Mouse (Mus musculus): ENCODE data around the gene Pcsk6. TPM values are rescaled to one million over a fixed set of nuclear protein-coding genes. Genes with fewer than 3 reads are reported as not detected.

Gene Pcsk6
- total RNA-seq, 1 experiment, result 62.6 TPM

GRCm38 (mm10) chr7:66001035-66001754, 139.7 kb downstream of the Pcsk6 start:
- no peak for DNase-seq (ENCODE audit: low read depth, low spot score)
- H3K27ac ChIP-seq (ENCODE audit: insufficient read depth, low read depth, low read length, poor library complexity, severe bottlenecking), result no peak overlapping the region

DNA sequence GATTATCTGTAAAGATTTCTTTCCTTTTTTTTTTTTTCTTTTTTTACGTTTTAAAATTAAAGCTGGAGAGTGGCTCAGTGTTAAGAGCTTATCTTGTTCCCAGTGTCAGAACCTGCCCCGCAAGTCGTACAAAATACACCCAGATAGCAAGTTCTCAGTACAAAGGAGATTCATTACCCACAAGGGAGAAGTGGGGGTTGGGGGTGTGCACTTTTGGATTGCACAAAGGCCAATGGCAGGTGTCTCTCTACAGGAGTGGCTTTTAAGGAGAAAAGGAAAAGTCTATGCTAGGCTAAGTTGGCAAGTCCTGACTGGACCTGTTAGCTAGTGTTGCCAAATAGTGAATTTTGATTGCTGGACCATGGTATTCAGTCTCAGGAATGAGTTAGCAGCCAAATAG, 140.3 kb downstream of the Pcsk6 start:
- no peaks in the 10 kb centered on the region for H3K9me3 ChIP-seq (ENCODE audit: control insufficient read depth, insufficient read depth, low read depth, low read length)
- H3K36me3 ChIP-seq (ENCODE audit: control insufficient read depth, insufficient read depth, low read length, poor library complexity, severe bottlenecking), result no peaks in the 10 kb centered on the region
- no peak overlapping the region for H3K27ac ChIP-seq (ENCODE audit: insufficient read depth, low read depth, low read length, poor library complexity, severe bottlenecking)
- no peak for DNase-seq (ENCODE audit: low read depth, low spot score)
- no peak overlapping the region for H3K9ac ChIP-seq (ENCODE audit: insufficient read depth, low read depth, low read length, poor library complexity, severe bottlenecking)
- TF ChIP-seq ZNF384 (IDR thresholded peaks at IDR 0.05; ENCODE audit: low read depth, low read length) (no peak), ZC3H11A (IDR thresholded peaks at IDR 0.05; ENCODE audit: borderline replicate concordance, low read depth, low read length) (no peak), MAFK (IDR thresholded peaks at IDR 0.05; ENCODE audit: insufficient read depth, low read depth, low read length) (no peak)
- in situ Hi-C loops (cut with MboI; ENCODE audit: low sequenced_read_pairs in 2 of 2, unreplicated experiment in 2 of 2), result no loop called here
- no peaks in the 10 kb centered on the region for H3K4me1 ChIP-seq (ENCODE audit: control insufficient read depth in 2 of 2, insufficient read depth in 2 of 2, low read length in 2 of 2, poor library complexity in 1 of 2)
- no peak overlapping the region for H3K4me3 ChIP-seq (ENCODE audit: insufficient read depth in 1 of 2, low read depth in 1 of 2, low read length in 2 of 2, poor library complexity in 1 of 2, severe bottlenecking in 1 of 2)

More at GRCm38 (mm10) chr7:66001035-66001754, 139.7 kb downstream of the Pcsk6 start:
- H3K4me1 ChIP-seq (ENCODE audit: control insufficient read depth in 2 of 2, insufficient read depth in 2 of 2, low read length in 2 of 2, poor library complexity in 1 of 2), result no peaks in the 10 kb centered on the region
- TF ChIP-seq MAFK (IDR thresholded peaks at IDR 0.05; ENCODE audit: insufficient read depth, low read depth, low read length) (no peak), ZNF384 (IDR thresholded peaks at IDR 0.05; ENCODE audit: low read depth, low read length) (no peak), ZC3H11A (IDR thresholded peaks at IDR 0.05; ENCODE audit: borderline replicate concordance, low read depth, low read length) (no peak), CHD2 (IDR thresholded peaks at IDR 0.05; ENCODE audit: low read depth, low read length) (no peak), HCFC1 (IDR thresholded peaks at IDR 0.05; ENCODE audit: borderline replicate concordance, insufficient read depth, low read length) (no peak)
- no peak overlapping the region for H3K4me3 ChIP-seq (ENCODE audit: insufficient read depth in 1 of 2, low read depth in 1 of 2, low read length in 2 of 2, poor library complexity in 1 of 2, severe bottlenecking in 1 of 2)
- no peak overlapping the region for H3K9ac ChIP-seq (ENCODE audit: insufficient read depth, low read depth, low read length, poor library complexity, severe bottlenecking)
- H3K9me3 ChIP-seq (ENCODE audit: control insufficient read depth, insufficient read depth, low read depth, low read length), result no peaks in the 10 kb centered on the region
- H3K36me3 ChIP-seq (ENCODE audit: control insufficient read depth, insufficient read depth, low read length, poor library complexity, severe bottlenecking), result no peaks in the 10 kb centered on the region
- in situ Hi-C loops (cut with MboI; ENCODE audit: low sequenced_read_pairs in 2 of 2, unreplicated experiment in 2 of 2), result no loop called here

GRCm38 (mm10) chr7:66003447-66003846, 141.9 kb downstream of the Pcsk6 start:
- Histone ChIP-seq H3K36me3 (ENCODE audit: control insufficient read depth, insufficient read depth, low read length, poor library complexity, severe bottlenecking) (no peaks in the 10 kb centered on the region), H3K9ac (ENCODE audit: insufficient read depth, low read depth, low read length, poor library complexity, severe bottlenecking) (no peak overlapping the region), H3K4me3 (ENCODE audit: insufficient read depth in 1 of 2, low read depth in 1 of 2, low read length in 2 of 2, poor library complexity in 1 of 2, severe bottlenecking in 1 of 2) (no peak overlapping the region), H3K4me1 (ENCODE audit: control insufficient read depth in 2 of 2, insufficient read depth in 2 of 2, low read length in 2 of 2, poor library complexity in 1 of 2) (no peaks in the 10 kb centered on the region), H3K9me3 (ENCODE audit: control insufficient read depth, insufficient read depth, low read depth, low read length) (no peaks in the 10 kb centered on the region), H3K27ac (ENCODE audit: insufficient read depth, low read depth, low read length, poor library complexity, severe bottlenecking) (no peak overlapping the region)
- in situ Hi-C loops (cut with MboI; ENCODE audit: low sequenced_read_pairs in 2 of 2, unreplicated experiment in 2 of 2), result no loop called here
- TF ChIP-seq HCFC1 (IDR thresholded peaks at IDR 0.05; ENCODE audit: borderline replicate concordance, insufficient read depth, low read length) (no peak), MAFK (IDR thresholded peaks at IDR 0.05; ENCODE audit: insufficient read depth, low read depth, low read length) (no peak), ZC3H11A (IDR thresholded peaks at IDR 0.05; ENCODE audit: borderline replicate concordance, low read depth, low read length) (no peak), CHD2 (IDR thresholded peaks at IDR 0.05; ENCODE audit: low read depth, low read length) (no peak), ZNF384 (IDR thresholded peaks at IDR 0.05; ENCODE audit: low read depth, low read length) (no peak)
- no peak for DNase-seq (ENCODE audit: low read depth, low spot score)

DNA sequence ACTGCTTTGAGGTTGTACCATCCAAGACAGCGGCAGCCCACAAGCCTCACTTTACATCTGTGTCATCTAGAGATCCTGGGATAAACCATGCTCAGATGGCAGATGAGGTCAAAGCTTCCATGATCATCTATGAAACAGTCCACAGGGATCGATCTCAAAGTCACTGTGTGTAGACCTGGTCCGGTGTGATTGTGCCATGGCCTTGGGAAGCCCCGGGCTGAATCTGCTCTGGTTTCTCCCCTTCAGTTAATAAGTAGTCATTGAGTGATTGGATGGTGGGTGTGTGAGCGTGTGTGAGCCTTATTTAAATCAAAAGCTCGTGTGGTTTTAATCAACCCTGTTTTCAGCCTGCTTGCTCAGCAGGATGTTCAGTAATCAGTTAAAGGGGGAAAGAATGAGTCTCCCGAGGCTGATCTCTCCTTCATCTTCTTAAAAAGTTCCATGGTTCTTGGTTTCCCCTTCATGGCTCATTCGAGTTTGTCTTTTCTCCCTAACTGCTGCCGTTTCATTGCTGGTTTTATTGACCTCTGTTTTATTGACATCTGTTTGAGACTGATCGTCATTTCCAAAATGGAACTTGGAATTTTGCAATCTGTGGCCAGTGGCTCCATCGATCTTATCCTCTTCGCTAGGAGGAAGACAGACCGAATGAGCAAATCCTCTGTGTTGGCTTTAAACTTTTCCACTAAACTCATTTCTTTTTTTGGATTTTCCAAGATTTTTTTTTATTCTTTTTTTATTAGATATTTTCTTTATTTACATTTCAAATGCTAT, 142.5 kb downstream of the Pcsk6 start:
- TF ChIP-seq MAFK (IDR thresholded peaks at IDR 0.05; ENCODE audit: insufficient read depth, low read depth, low read length) (no peak), CHD2 (IDR thresholded peaks at IDR 0.05; ENCODE audit: low read depth, low read length) (no peak), HCFC1 (IDR thresholded peaks at IDR 0.05; ENCODE audit: borderline replicate concordance, insufficient read depth, low read length) (no peak), ZNF384 (IDR thresholded peaks at IDR 0.05; ENCODE audit: low read depth, low read length) (no peak), ZC3H11A (IDR thresholded peaks at IDR 0.05; ENCODE audit: borderline replicate concordance, low read depth, low read length) (no peak)
- Histone ChIP-seq H3K4me1 (ENCODE audit: control insufficient read depth in 2 of 2, insufficient read depth in 2 of 2, low read length in 2 of 2, poor library complexity in 1 of 2) (no peaks in the 10 kb centered on the region), H3K9ac (ENCODE audit: insufficient read depth, low read depth, low read length, poor library complexity, severe bottlenecking) (no peak overlapping the region), H3K36me3 (ENCODE audit: control insufficient read depth, insufficient read depth, low read length, poor library complexity, severe bottlenecking) (no peaks in the 10 kb centered on the region), H3K9me3 (ENCODE audit: control insufficient read depth, insufficient read depth, low read depth, low read length) (no peaks in the 10 kb centered on the region), H3K27ac (ENCODE audit: insufficient read depth, low read depth, low read length, poor library complexity, severe bottlenecking) (no peak overlapping the region), H3K4me3 (ENCODE audit: insufficient read depth in 1 of 2, low read depth in 1 of 2, low read length in 2 of 2, poor library complexity in 1 of 2, severe bottlenecking in 1 of 2) (no peak overlapping the region)
- in situ Hi-C loops (cut with MboI; ENCODE audit: low sequenced_read_pairs in 2 of 2, unreplicated experiment in 2 of 2), result no loop called here
- DNase-seq (ENCODE audit: low read depth, low spot score), result no peak

Measured in ES-E14 (cell line).